Mouse (Mus musculus) ES-CJ7 (cell line): ENCODE results near the gene Rpp25.

Source experiments
- DNase-seq: peaks from one replicate; pipeline ENCODE4 v3.0.0; 2011; ENCODE audit warnings: low read depth, low spot score

Rpp25 gene

GRCm38 (mm10) chr9:57521056-57521911 is 17.5 kb downstream of the Rpp25 start, which contains the start of gene Cox5a:
Gene Cox5a, plus strand, starts transcription at chr9:57521274.
- DNase-seq, result peak; percentile 94

DNA sequence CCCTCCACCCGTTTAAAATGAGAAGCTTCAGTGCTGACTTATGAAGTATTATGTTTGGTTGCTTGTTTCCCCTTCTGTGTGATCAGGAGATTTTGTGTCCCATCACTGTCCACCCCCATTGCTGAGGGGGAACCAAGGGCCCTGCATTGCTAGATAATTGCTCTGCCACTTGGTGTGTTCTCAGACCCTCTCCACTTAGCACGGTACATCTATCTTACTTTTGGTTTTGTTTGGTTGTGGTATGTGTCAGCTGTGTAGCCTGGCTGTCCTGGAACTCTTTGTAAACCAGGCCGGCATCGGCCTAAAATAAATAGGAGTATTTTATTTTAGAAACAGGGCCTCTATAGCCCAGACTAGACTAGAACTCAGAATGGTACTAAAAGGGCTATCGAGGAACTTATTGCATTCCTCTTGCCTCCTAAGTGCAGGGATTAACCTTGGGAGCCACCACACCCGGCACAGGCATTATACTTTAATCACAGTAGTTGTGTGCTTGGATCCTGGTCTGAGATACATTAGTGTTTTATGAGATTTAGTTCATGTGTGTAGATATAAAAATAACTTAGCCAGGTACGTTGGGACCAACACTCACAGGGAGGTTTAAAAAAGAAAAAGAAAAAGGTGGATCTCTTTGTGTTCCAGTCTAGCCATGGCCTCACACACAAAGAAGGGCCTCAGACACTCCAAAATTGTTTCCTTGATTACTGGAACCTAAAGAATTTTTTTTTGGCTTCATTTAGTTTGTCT is 18.5 kb downstream of the Rpp25 start:
- no peak for DNase-seq

- peak; percentile 55 for DNase-seq
Observed at GRCm38 (mm10) chr9:57522861-57523246, 19.0 kb downstream of the Rpp25 start.

- DNase-seq, result peak; percentile 87
Observed at GRCm38 (mm10) chr9:57523754-57524153, 19.9 kb downstream of the Rpp25 start.

DNA sequence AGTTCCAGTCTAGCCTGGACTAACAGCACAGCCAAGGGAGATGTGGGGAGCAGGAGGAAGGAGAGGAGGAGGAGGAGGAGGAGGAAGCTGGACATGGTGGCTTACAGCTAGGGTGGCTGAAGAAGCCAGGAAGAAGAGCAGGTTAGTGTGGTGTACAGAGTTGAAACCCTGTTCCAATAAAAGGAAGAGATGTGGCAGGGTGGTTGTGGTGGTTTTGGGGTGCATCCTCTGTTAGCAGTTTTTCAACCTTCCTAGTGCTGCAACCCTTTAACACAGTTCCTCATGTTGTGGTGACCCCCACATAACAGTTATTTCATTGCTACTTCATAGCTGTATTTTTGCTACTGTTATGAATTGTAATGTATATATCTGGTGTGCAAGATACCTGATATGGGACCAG is 20.6 kb downstream of the Rpp25 start:
- no peak for DNase-seq

GRCm38 (mm10) chr9:57525516-57525915 is 21.7 kb downstream of the Rpp25 start:
- no peak for DNase-seq

DNA sequence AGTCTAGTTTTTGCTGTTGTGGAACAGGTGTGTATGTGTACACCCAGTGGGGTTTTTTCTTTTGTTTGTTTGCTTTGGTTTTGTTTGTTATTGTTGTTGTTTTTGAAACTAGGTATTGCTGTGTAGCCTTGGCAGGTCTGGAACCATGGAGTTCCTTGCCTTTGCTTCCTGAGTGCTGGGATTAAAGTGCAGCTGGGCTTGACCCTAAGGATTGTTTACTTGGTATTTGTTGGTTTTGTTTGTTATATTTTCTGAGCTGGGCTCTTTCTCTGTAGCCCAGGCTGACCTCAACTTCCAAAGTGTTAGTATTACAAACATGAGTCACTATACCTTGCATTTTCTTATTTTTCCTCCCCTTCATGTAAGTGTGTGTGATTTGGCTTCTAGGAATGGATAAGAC is 22.6 kb downstream of the Rpp25 start:
- DNase-seq, result no peak

GRCm38 (mm10) chr9:57531946-57532345 is 28.1 kb downstream of the Rpp25 start:
- DNase-seq, result no peak

DNA sequence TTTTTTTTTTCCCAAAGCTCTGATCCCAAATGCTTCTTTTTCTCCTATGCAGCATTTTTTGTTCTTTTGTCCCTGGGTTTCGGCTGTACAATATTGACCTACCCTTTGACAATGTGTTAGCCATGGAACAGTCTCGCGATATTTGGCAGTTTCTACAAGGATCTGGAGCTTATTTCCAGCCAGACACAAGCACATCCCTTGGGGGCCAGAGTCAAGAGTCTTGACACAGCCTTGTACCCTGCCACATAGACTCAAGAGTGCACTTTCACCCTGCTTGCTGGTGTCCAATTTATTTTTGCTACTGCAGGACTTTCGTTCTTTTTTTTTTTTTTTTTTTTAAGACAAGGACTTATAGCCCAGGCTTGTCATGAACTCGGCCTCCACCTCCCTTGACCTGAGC is 32.5 kb downstream of the Rpp25 start:
- DNase-seq, result no peak

DNA sequence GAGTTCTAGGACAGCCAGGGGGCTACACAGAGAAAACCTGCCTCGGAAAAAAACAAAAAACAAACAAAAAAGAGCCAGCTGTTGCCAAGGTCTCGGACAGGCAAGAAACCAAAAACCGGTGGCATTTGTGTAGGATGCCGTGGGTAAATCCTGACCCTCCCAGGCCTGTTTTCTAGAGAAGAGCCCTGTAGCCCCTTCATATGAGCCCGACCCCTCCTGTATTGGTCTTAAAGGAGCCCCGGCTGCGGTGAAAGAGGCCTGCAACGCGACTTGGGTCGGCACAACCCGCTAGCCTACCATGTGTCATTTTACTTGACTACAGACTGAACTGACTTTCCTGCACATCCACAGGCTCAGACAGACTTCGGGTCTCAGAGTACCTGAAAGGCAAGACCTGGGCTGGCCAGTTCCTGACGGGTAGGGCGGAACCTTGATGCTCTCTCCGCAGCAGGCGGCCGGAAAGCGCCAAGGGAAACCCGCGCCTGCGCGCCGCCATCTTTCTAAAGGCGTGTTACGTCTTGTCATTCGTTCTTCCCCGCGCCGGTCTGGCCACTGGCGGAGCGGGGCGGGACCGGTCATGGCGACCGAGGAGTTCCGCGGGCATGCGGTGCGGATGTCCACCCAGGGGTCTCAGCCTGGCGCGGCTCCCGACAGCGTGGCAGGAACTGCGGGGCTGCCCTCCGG is 33.4 kb downstream of the Rpp25 start, which contains the start of gene Fam219b:
TSS of gene Fam219b (plus strand) at position 485 of the 684 bp plus-strand sequence.
- peak; percentile 89 for DNase-seq

DNA sequence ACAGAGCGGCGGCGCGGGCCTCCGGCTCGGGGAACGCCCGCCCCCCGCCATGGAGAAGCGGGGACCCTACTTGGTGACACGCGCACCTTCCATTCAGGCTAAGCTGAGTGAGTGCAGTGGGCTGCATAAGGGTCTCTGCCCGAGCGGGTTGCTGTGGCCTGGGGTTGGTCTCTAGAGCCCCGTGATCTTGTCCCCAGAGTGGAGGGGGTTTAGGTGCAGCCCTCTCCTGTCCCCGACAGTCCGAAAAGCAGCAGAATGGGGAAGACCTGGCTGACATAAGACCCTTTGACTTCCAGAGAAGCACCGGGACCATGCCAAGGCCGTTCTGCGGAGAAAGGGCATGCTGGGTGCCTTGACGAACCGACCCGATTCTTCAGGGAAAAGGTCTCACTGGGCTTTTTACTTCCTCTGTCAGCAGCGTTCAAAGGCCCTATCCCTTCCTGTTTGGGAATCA is 33.9 kb downstream of the Rpp25 start:
- no peak for DNase-seq

- no peak for DNase-seq
Observed at GRCm38 (mm10) chr9:57539550-57539949, 35.7 kb downstream of the Rpp25 start.

GRCm38 (mm10) chr9:57541312-57541711 is 37.5 kb downstream of the Rpp25 start:
- DNase-seq, result no peak

- DNase-seq, result no peak
Observed at GRCm38 (mm10) chr9:57543951-57544350, 40.1 kb downstream of the Rpp25 start.

DNA sequence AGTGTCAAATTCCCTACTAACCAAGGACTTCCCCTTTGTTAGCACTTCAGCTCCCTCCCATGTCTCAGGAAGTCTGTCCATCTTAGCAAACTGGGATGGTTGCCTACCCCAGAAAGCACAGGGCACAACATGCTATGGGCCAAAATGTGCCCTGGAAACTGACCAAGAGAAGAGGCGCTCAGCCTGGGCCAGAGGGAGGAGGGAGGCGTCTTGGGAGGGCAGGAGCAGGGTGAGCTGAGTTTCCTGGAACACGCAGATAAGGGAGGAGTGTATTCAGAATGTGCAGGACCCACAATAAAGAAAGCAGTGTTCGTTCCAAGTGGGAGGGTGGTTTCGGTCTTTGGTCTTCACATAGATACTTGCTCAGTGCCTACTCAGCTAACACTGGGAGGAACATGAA is 43.5 kb downstream of the Rpp25 start:
- no peak for DNase-seq

DNA sequence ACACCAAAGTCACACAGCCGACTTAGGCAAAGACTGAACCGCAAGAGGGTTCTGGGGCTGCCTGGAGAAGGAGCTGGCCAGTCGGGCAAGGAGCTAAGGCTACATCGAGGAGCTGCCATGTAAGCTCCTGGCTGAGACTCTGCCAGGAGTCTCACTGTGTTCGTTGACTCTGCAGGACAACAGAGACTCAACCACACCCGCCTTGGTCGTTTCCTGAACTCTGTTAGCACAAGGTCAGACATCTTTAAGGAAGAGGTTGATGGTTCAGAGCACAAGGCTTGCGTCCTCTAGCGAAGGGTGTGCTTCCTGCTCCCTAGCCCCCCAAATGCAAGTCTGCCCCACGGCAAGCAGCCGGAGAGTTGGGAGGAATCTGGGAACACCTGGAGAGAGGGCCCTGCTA is 44.0 kb downstream of the Rpp25 start:
- peak; percentile 51 for DNase-seq

GRCm38 (mm10) chr9:57549186-57549585 is 45.4 kb downstream of the Rpp25 start:
- no peak for DNase-seq

- no peak for DNase-seq
Observed at GRCm38 (mm10) chr9:57550126-57550862, 46.5 kb downstream of the Rpp25 start.

GRCm38 (mm10) chr9:57552139-57552887 is 48.5 kb downstream of the Rpp25 start, which contains the start of gene Mpi:
Gene Mpi, minus strand, starts transcription at chr9:57552763.
- DNase-seq, result peak; percentile 71

DNA sequence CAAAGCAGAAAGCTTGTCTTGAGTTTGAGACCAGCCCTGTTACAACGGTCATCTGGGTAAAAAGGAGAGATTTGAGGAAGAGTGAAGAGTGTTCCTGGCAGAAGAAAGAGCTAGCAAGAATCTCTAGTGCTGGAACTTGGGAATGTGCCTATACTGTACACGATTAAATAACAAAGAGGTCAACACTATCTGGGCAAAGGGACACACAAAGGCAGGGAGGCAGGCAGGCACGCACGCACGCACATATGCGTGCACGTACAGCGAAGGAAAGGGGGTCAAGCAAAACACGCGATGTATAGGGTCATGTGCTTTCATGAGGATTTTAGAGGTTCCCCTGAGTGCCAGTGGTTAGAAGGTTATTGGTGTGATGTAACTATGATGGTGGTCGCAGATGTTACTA is 49.3 kb downstream of the Rpp25 start:
- no peak for DNase-seq

DNA sequence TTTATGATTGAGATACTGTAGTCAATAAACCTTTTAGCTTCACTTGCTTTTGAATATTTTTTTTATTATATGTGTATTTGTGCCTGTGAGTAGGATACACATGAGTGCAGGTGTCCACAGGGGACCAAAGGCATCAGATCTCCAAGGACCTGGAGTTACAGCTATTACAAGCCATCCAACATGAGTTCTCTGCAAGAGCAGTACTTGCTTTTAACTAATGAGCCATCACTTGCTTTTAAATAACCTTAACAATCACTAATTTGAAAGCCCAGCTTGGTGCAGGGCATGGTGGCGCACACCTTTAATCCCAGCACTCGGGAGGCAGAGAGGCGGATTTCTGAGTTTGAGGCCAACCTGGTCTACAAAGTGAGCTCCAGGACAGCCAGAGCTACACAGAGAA is 50.9 kb downstream of the Rpp25 start:
- no peak for DNase-seq
